ENCODE assay signal across 8 mouse cellular contexts in the genomic region with DNA sequence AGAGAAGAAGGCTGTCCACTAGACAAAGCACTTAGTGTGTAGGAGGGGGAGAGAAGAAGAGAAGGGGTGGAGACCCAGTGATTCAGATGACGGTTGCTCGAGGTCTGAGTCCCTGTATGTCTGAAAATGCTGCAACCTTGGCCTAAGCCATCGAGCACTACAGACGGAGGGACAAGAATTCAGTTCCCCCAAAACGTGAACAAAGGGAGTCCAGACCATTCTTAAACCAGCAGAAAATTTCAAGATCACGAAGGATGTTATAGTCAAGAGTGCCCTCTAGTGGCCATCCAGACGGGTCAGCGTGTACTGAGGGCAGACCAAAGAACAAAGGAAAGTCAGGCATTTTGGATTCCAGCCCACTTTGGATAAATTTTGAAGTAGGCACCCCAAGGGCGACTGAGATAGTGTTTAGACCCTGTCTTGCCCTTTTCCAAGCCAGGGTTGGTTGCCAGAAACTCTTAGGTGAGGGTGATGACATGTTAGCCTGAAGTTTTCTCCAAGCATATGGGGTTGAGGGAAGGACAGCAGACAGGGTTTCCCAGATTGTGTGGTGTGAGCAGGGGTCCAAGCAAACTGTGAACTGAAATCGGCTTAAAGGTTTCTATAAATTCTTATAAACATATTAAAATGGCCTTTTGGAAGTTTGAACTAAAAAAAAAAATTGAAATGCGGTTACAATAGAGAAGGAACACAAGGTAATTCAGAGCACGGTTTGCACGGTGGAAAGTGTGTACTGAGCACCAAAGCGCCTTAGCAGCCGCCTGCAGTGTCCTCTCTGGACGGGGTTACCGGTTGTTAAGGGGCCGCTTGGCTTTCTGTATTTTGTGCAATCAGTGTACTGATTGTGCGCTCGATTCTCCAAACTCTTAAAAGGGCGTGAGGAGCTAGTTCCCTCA. TPM values are rescaled to one million over a fixed set of nuclear protein-coding genes. Genes with fewer than 3 reads are reported as not detected.
A peak's percentile ranks its signal among the peaks of the same experiment; 100 is the strongest.
DNase-seq lines count a peak whose midpoint lies in the region; ATAC-seq and TF ChIP-seq lines count a peak whose summit lies in the region.

No protein-coding gene starts in this region.

- H3K4me2 ChIP-seq in heart, embryonic 15.5 days = peak overlapping the region; percentile 81
- H3K4me2 ChIP-seq in liver, postnatal 0 days (ENCODE audit: low read depth, low read length) = peak overlapping the region; percentile 76
- H3K4me2 ChIP-seq in neural tube, embryonic 13.5 days = peak overlapping the region; percentile 65

- peak overlapping the region; percentile 71; the same call in 1 of the 2 replicates for H3K27ac ChIP-seq in ES-E14 (ENCODE audit: insufficient read depth, low read depth, low read length, poor library complexity, severe bottlenecking)
- H3K27ac ChIP-seq in heart, embryonic 15.5 days = peak overlapping the region; percentile 94
- H3K27ac ChIP-seq in liver, postnatal 0 days (ENCODE audit: low read depth) = peak overlapping the region; percentile 90
- peak overlapping the region; percentile 98 for H3K27ac ChIP-seq in neural tube, embryonic 13.5 days (replicated peaks)

- H3K9me3 ChIP-seq in ES-E14 (ENCODE audit: control insufficient read depth, insufficient read depth, low read depth, low read length) = peaks cover under 1% of the 10 kb centered on the region; the same call in 1 of the 2 replicates
- no peaks in the 10 kb centered on the region for H3K9me3 ChIP-seq in heart, embryonic 15.5 days (replicated peaks)
- H3K9me3 ChIP-seq in liver, postnatal 0 days (ENCODE audit: low read length) = no peaks in the 10 kb centered on the region
- H3K9me3 ChIP-seq in neural tube, embryonic 13.5 days = no peaks in the 10 kb centered on the region

- in situ Hi-C loops in ES-E14 (cut with MboI; ENCODE audit: low sequenced_read_pairs in 2 of 2, unreplicated experiment in 2 of 2) = loop anchor here (10.0 to 25.0 kb wide), 3 partner anchors 301 to 1828 kb away; partner anchors contain the start of genes Hist1h1d (in 2 of the 2), Hist1h2ad (in 2 of the 2), Hist1h2ae (in 2 of the 2) and Hist1h2ah (in 2 of the 2)

- peak overlapping the region; percentile 84 for H3K9ac ChIP-seq in ES-E14 (ENCODE audit: insufficient read depth, low read depth, low read length, poor library complexity, severe bottlenecking)
- H3K9ac ChIP-seq in heart, embryonic 15.5 days = peak overlapping the region; percentile 64
- H3K9ac ChIP-seq in liver, postnatal 0 days (replicated peaks) = peak overlapping the region; percentile 74
- peak overlapping the region; percentile 80 for H3K9ac ChIP-seq in neural tube, embryonic 13.5 days

- H3K27me3 ChIP-seq in heart, embryonic 15.5 days = no peaks in the 10 kb centered on the region
- no peaks in the 10 kb centered on the region for H3K27me3 ChIP-seq in liver, postnatal 0 days (ENCODE audit: insufficient read depth, low read length)
- no peaks in the 10 kb centered on the region for H3K27me3 ChIP-seq in neural tube, embryonic 13.5 days

- no peak for TF ChIP-seq EP300 in liver, postnatal 0 days (IDR thresholded peaks at IDR 0.05; ENCODE audit: low read depth)

- peak; percentile 95 for TF ChIP-seq CTCF in liver, postnatal 0 days (IDR thresholded peaks at IDR 0.05; ENCODE audit: low read depth)

- H3K4me1 ChIP-seq in ES-E14 (ENCODE audit: control insufficient read depth in 2 of 2, insufficient read depth in 2 of 2, low read length in 2 of 2, poor library complexity in 1 of 2) = peaks cover 0 to 2% of the 10 kb centered on the region in 2 experiments; a peak in 1 of 4 replicates
- H3K4me1 ChIP-seq in heart, embryonic 15.5 days (replicated peaks) = peaks cover 10% of the 10 kb centered on the region
- H3K4me1 ChIP-seq in liver, postnatal 0 days (ENCODE audit: insufficient read depth) = peaks cover 6% of the 10 kb centered on the region; the same call in 1 of the 2 replicates
- H3K4me1 ChIP-seq in neural tube, embryonic 13.5 days (replicated peaks) = peaks cover 36% of the 10 kb centered on the region

- under 1% methylated on average over 21 of the region's 21 CpGs for WGBS in heart, embryonic 15.5 days
- under 1% methylated on average over 21 of the region's 21 CpGs for WGBS in liver, postnatal 0 days (ENCODE audit: insufficient replicate concordance)
- under 1% methylated on average over 21 of the region's 21 CpGs for WGBS in neural tube, embryonic 13.5 days

- peak; percentile 71 for ATAC-seq in heart, embryonic 15.5 days (replicated peaks; ENCODE audit: insufficient number of reproducible peaks, insufficient read depth, low FRiP score, low read depth)
- peak; percentile 69 for ATAC-seq in liver, postnatal 0 days
- ATAC-seq in neural tube, embryonic 13.5 days (ENCODE audit: low read depth) = peak; percentile 86

- no peak for DNase-seq in ES-E14 (ENCODE audit: low read depth, low spot score)
- peak; percentile 81 for DNase-seq in c-Kit-positive CD71-negative TER-119-negative erythroid progenitor cells, embryonic 14.5 days (ENCODE audit: low read depth)
- peak; percentile 55 for DNase-seq in fibroblast of lung, adult 2 months (ENCODE audit: low read depth)
- peak; percentile 84 for DNase-seq in kidney, postnatal 10 days
- DNase-seq in liver, postnatal 0 days = peak; percentile 78
- DNase-seq in thymus, postnatal 14 days = peak; percentile 83

- no peaks in the 10 kb centered on the region for H3K36me3 ChIP-seq in ES-E14 (ENCODE audit: control insufficient read depth, insufficient read depth, low read length, poor library complexity, severe bottlenecking)
- no peaks in the 10 kb centered on the region for H3K36me3 ChIP-seq in heart, embryonic 15.5 days
- H3K36me3 ChIP-seq in liver, postnatal 0 days (replicated peaks; ENCODE audit: insufficient read depth, low read length) = no peaks in the 10 kb centered on the region
- H3K36me3 ChIP-seq in neural tube, embryonic 13.5 days = no peaks in the 10 kb centered on the region

- H3K4me3 ChIP-seq in ES-E14 (ENCODE audit: insufficient read depth in 1 of 2, low read depth in 1 of 2, low read length in 2 of 2, poor library complexity in 1 of 2, severe bottlenecking in 1 of 2) = peak overlapping the region; percentile 1 to 42; a peak in 3 of 4 replicates
- H3K4me3 ChIP-seq in heart, embryonic 15.5 days = peak overlapping the region; percentile 56
- peak overlapping the region; percentile 53 for H3K4me3 ChIP-seq in liver, postnatal 0 days (ENCODE audit: low read depth, low read length)
- H3K4me3 ChIP-seq in neural tube, embryonic 13.5 days = peak overlapping the region; percentile 54

TF ChIP-seq in ES-E14, 5 proteins besides CTCF, POLR2A, EP300 and RAD21:
- TF ChIP-seq HCFC1 (IDR thresholded peaks at IDR 0.05; ENCODE audit: borderline replicate concordance, insufficient read depth, low read length) = 0 out of 2 replicates have a peak, but pooled peaks have one; percentile 11
- TF ChIP-seq MAFK (IDR thresholded peaks at IDR 0.05; ENCODE audit: insufficient read depth, low read depth, low read length) = no peak
TF ChIP-seq in ES-E14: peak in this region for 1.

RNA-seq across cellular contexts. Expression of gene Hist1h4j, which starts 0.6 kb away (rescaled TPM):
- total RNA-seq in ES-E14 (2012; rRNA removed) = 158 and 260 TPM in 2 replicates
- polyA plus RNA-seq in heart, embryonic 15.5 days (2015; fragmentation: Nextera tagmentation; extraction: Ambion mirVana) = 0.66 and 0.67 TPM in 2 replicates
- polyA plus RNA-seq in liver, postnatal 0 days (2015; fragmentation: Nextera tagmentation; extraction: Ambion mirVana) = 0.19 and 0.32 TPM in 2 replicates
- 1.0 and 1.7 TPM in 2 replicates for polyA plus RNA-seq in neural tube, embryonic 13.5 days (2015; fragmentation: Nextera tagmentation; extraction: Ambion mirVana)

RNA-seq across cellular contexts. Expression of gene Hist1h2bm, which starts 12.4 kb away (rescaled TPM):
- total RNA-seq in ES-E14 (2012; rRNA removed) = 468 and 757 TPM in 2 replicates
- polyA plus RNA-seq in heart, embryonic 15.5 days (2015; fragmentation: Nextera tagmentation; extraction: Ambion mirVana) = 1.3 and 2.3 TPM in 2 replicates
- 1.6 and 2.3 TPM in 2 replicates for polyA plus RNA-seq in liver, postnatal 0 days (2015; fragmentation: Nextera tagmentation; extraction: Ambion mirVana)
- 1.2 and 1.4 TPM in 2 replicates for polyA plus RNA-seq in neural tube, embryonic 13.5 days (2015; fragmentation: Nextera tagmentation; extraction: Ambion mirVana)

RNA-seq across cellular contexts. Expression of gene Hist1h4k, which starts 16.0 kb away (rescaled TPM):
- total RNA-seq in ES-E14 (2012; rRNA removed) = 2,674 and 2,766 TPM in 2 replicates
- polyA plus RNA-seq in heart, embryonic 15.5 days (2015; fragmentation: Nextera tagmentation; extraction: Ambion mirVana) = 1.3 and 3.0 TPM in 2 replicates
- polyA plus RNA-seq in liver, postnatal 0 days (2015; fragmentation: Nextera tagmentation; extraction: Ambion mirVana) = 2.4 and 3.6 TPM in 2 replicates
- polyA plus RNA-seq in neural tube, embryonic 13.5 days (2015; fragmentation: Nextera tagmentation; extraction: Ambion mirVana) = 0.84 and 3.9 TPM in 2 replicates

RNA-seq across cellular contexts. Expression of gene Hist1h3h, which starts 16.8 kb away (rescaled TPM):
- 2,227 and 2,394 TPM in 2 replicates for total RNA-seq in ES-E14 (2012; rRNA removed)
- polyA plus RNA-seq in heart, embryonic 15.5 days (2015; fragmentation: Nextera tagmentation; extraction: Ambion mirVana) = 1.5 and 5.4 TPM in 2 replicates
- 7.1 and 8.7 TPM in 2 replicates for polyA plus RNA-seq in liver, postnatal 0 days (2015; fragmentation: Nextera tagmentation; extraction: Ambion mirVana)
- 2.7 and 3.3 TPM in 2 replicates for polyA plus RNA-seq in neural tube, embryonic 13.5 days (2015; fragmentation: Nextera tagmentation; extraction: Ambion mirVana)

RNA-seq across cellular contexts. Expression of gene Hist1h2ai, which starts 18.0 kb away (rescaled TPM):
- total RNA-seq in ES-E14 (2012; rRNA removed) = 1,685 and 2,304 TPM in 2 replicates
- polyA plus RNA-seq in heart, embryonic 15.5 days (2015; fragmentation: Nextera tagmentation; extraction: Ambion mirVana) = 9.9 and 11.4 TPM in 2 replicates
- 16.4 and 20.2 TPM in 2 replicates for polyA plus RNA-seq in liver, postnatal 0 days (2015; fragmentation: Nextera tagmentation; extraction: Ambion mirVana)
- polyA plus RNA-seq in neural tube, embryonic 13.5 days (2015; fragmentation: Nextera tagmentation; extraction: Ambion mirVana) = 5.9 TPM in 1 of 2 replicates, not detected in the other
